Comparison of ENCODE assay signal across 9 mouse cellular contexts in genomic region chr16:21331229-21331628, GRCm38 (mm10).
DNase-seq lines count a peak whose midpoint lies in the region; ATAC-seq and TF ChIP-seq lines count a peak whose summit lies in the region.
"Had no signal": no experiment of that assay in that cellular context is flagged by ENCODE, and none has a peak within 500 bp of the region (broad histone marks: within the 10 kb centered on the region; RNA-seq: fewer than 3 reads in every experiment).

No protein-coding gene starts in this region.

- peak; percentile 24 to 27 for DNase-seq in cerebellum, adult 18-20 months
- no peak for DNase-seq in cerebellum, postnatal 4 days (ENCODE audit: low spot score in 2 of 2)
- DNase-seq in hindbrain, embryonic 11.5 days (ENCODE audit: low spot score): no peak
- no peak for DNase-seq in CH12.LX (ENCODE audit: extremely low read depth)
- DNase-seq in urinary bladder, postnatal 14 days (ENCODE audit: low spot score): no peak
- no peak for DNase-seq in layer of hippocampus, adult 8-10 months (ENCODE audit: low spot score in 2 of 2)
- DNase-seq: retina, postnatal 1 day had no signal

- ATAC-seq in hindbrain, embryonic 13.5 days (ENCODE audit: low FRiP score): no peak
- no peak for ATAC-seq in hindbrain, embryonic 11.5 days (ENCODE audit: low FRiP score)
- ATAC-seq in limb, embryonic 13.5 days (ENCODE audit: low FRiP score, low read depth): no peak

- 93% methylated on average over 5 of the region's 5 CpGs for WGBS in hindbrain, embryonic 13.5 days
- 94% methylated on average over 5 of the region's 5 CpGs for WGBS in hindbrain, embryonic 11.5 days
- WGBS in limb, embryonic 13.5 days: 93% methylated on average over 5 of the region's 5 CpGs

- in situ Hi-C loops in CH12.LX (cut with MboI; ENCODE audit: low pct_ligation_motif_present, low pct_unique_long_range_greater_than_20kb, low sequenced_read_pairs): no loop called here

- dilution Hi-C loops in CH12.LX (cut with MboI; ENCODE audit: extremely low pct_ligation_motif_present, extremely low pct_unique_long_range_greater_than_20kb, low sequenced_read_pairs): no loop called here

- H3K4me2 ChIP-seq in hindbrain, embryonic 13.5 days: peak overlapping the region; percentile 90
- no peak overlapping the region for H3K4me2 ChIP-seq in hindbrain, embryonic 11.5 days (replicated peaks; ENCODE audit: low read depth, low read length)
- peak overlapping the region; percentile 87 for H3K4me2 ChIP-seq in CH12.LX (ENCODE audit: insufficient read depth, low read depth, poor library complexity, severe bottlenecking)
- peak overlapping the region; percentile 92 for H3K4me2 ChIP-seq in limb, embryonic 13.5 days (replicated peaks)

- peaks cover 22% of the 10 kb centered on the region for H3K79me2 ChIP-seq in CH12.LX (replicated peaks; ENCODE audit: control insufficient read depth, extremely low read depth, insufficient read depth, poor library complexity, severe bottlenecking)

- no peak for TF ChIP-seq POLR2A in CH12.LX (IDR thresholded peaks at IDR 0.05; ENCODE audit: low read depth, low read length)

- no peak for TF ChIP-seq CTCF in CH12.LX (conservative IDR thresholded peaks at IDR 0.05 in 1 of 2, IDR thresholded peaks at IDR 0.05 in 1 of 2; ENCODE audit: low read depth in 2 of 2, low read length in 2 of 2)

- no peak overlapping the region for H3K9ac ChIP-seq in hindbrain, embryonic 13.5 days
- H3K9ac ChIP-seq in hindbrain, embryonic 11.5 days (ENCODE audit: low read depth, low read length): no peak overlapping the region
- peak overlapping the region; percentile 53 for H3K9ac ChIP-seq in CH12.LX (ENCODE audit: insufficient read depth, low read depth)
- no peak overlapping the region for H3K9ac ChIP-seq in limb, embryonic 13.5 days

- no peak overlapping the region for H3K27ac ChIP-seq in hindbrain, embryonic 13.5 days
- H3K27ac ChIP-seq in hindbrain, embryonic 11.5 days (ENCODE audit: low read depth, low read length): no peak overlapping the region
- no peak overlapping the region for H3K27ac ChIP-seq in CH12.LX (ENCODE audit: insufficient read depth, low read depth)
- no peak overlapping the region for H3K27ac ChIP-seq in limb, embryonic 13.5 days

- 0 out of 2 replicates have a peak, but pooled peaks cover 3% of the 10 kb centered on the region for H3K36me3 ChIP-seq in hindbrain, embryonic 13.5 days
- no peaks in the 10 kb centered on the region for H3K36me3 ChIP-seq in hindbrain, embryonic 11.5 days (ENCODE audit: control insufficient read depth, insufficient read depth, low read length)
- peaks cover 6 to 29% of the 10 kb centered on the region in 2 experiments for H3K36me3 ChIP-seq in CH12.LX (replicated peaks in 1 of 2; ENCODE audit: control insufficient read depth in 1 of 2, insufficient read depth in 1 of 2, low read length in 1 of 2)
- H3K36me3 ChIP-seq in limb, embryonic 13.5 days: peaks cover 6% of the 10 kb centered on the region; the same call in 1 of the 2 replicates

- H3K4me1 ChIP-seq in hindbrain, embryonic 13.5 days (replicated peaks): peaks cover 24% of the 10 kb centered on the region
- H3K4me1 ChIP-seq in hindbrain, embryonic 11.5 days (replicated peaks; ENCODE audit: control insufficient read depth, insufficient read depth, low read length): 0 out of 2 replicates have a peak, but pooled peaks cover 2% of the 10 kb centered on the region
- peaks cover 2 to 30% of the 10 kb centered on the region in 2 experiments; a peak in 3 of 4 replicates for H3K4me1 ChIP-seq in CH12.LX (ENCODE audit: control insufficient read depth in 1 of 2, insufficient read depth in 2 of 2)
- peaks cover 20% of the 10 kb centered on the region for H3K4me1 ChIP-seq in limb, embryonic 13.5 days

- H3K27me3 ChIP-seq in hindbrain, embryonic 13.5 days: no peaks in the 10 kb centered on the region
- no peaks in the 10 kb centered on the region for H3K27me3 ChIP-seq in hindbrain, embryonic 11.5 days (ENCODE audit: control insufficient read depth, insufficient read depth, low read length)
- H3K27me3 ChIP-seq in CH12.LX (replicated peaks): no peaks in the 10 kb centered on the region
- no peaks in the 10 kb centered on the region for H3K27me3 ChIP-seq in limb, embryonic 13.5 days

- no peak for TF ChIP-seq EP300 in CH12.LX (IDR thresholded peaks at IDR 0.05; ENCODE audit: low read length)

- H3K9me3 ChIP-seq in hindbrain, embryonic 13.5 days: no peaks in the 10 kb centered on the region
- no peaks in the 10 kb centered on the region for H3K9me3 ChIP-seq in hindbrain, embryonic 11.5 days (ENCODE audit: control insufficient read depth, low read length)
- no peaks in the 10 kb centered on the region for H3K9me3 ChIP-seq in CH12.LX (replicated peaks; ENCODE audit: low read length)
- no peaks in the 10 kb centered on the region for H3K9me3 ChIP-seq in limb, embryonic 13.5 days

- H3K4me3 ChIP-seq in hindbrain, embryonic 13.5 days: no peak overlapping the region
- H3K4me3 ChIP-seq in hindbrain, embryonic 11.5 days (ENCODE audit: low read depth, low read length): no peak overlapping the region
- H3K4me3 ChIP-seq in CH12.LX (replicated peaks in 1 of 3; ENCODE audit: low read depth in 2 of 3, low read length in 2 of 3, poor library complexity in 1 of 3): peak overlapping the region; percentile 25 to 93 (median 67)
- no peak overlapping the region for H3K4me3 ChIP-seq in limb, embryonic 13.5 days

- TF ChIP-seq RAD21 in CH12.LX (IDR thresholded peaks at IDR 0.05; ENCODE audit: low read depth, low read length): no peak

TF ChIP-seq in CH12.LX, 34 proteins besides CTCF, POLR2A, EP300 and RAD21:
- TF ChIP-seq MEF2A (IDR thresholded peaks at IDR 0.05; ENCODE audit: borderline replicate concordance, low read depth, low read length) (no peak), ELF1 (IDR thresholded peaks at IDR 0.05; ENCODE audit: low read depth, low read length) (no peak), SMC3 (IDR thresholded peaks at IDR 0.05; ENCODE audit: low read depth, low read length) (peak; percentile 5; the same call in 1 of the 2 replicates), MAFK (IDR thresholded peaks at IDR 0.05; ENCODE audit: insufficient replicate concordance, low read length) (no peak), MAZ (IDR thresholded peaks at IDR 0.05; ENCODE audit: low read depth, low read length) (no peak)

Comparison
In these comparisons a context has a peak if more than half of its experiments do, and no peak if none do; other contexts are left out.
1. DNase-seq: peak in cerebellum, adult 18-20 months (2 of 2); none in cerebellum, postnatal 4 days (0 of 2), hindbrain, embryonic 11.5 days (single experiment), CH12.LX (single experiment), urinary bladder, postnatal 14 days (single experiment) and layer of hippocampus, adult 8-10 months (0 of 2).
2. H3K4me3 ChIP-seq: peak in CH12.LX (3 of 3); none in hindbrain, embryonic 13.5 days (single experiment), hindbrain, embryonic 11.5 days (single experiment) and limb, embryonic 13.5 days (single experiment).